Mouse (Mus musculus) erythroblast, embryonic 14.5 days (primary cell): ENCODE data around the gene Lgals4.

Experiments
- GATA1 ChIP-seq: IDR thresholded peaks from 2 replicates; pipeline ENCODE4 v1.6.1; 2012; ENCODE audit warnings: low read length, inconsistent platforms, mixed read lengths
- TAL1 ChIP-seq: IDR thresholded peaks from 3 replicates; pipeline ENCODE4 v1.6.1; 2012; ENCODE audit warnings: low read length, inconsistent platforms, mixed read lengths

DNA sequence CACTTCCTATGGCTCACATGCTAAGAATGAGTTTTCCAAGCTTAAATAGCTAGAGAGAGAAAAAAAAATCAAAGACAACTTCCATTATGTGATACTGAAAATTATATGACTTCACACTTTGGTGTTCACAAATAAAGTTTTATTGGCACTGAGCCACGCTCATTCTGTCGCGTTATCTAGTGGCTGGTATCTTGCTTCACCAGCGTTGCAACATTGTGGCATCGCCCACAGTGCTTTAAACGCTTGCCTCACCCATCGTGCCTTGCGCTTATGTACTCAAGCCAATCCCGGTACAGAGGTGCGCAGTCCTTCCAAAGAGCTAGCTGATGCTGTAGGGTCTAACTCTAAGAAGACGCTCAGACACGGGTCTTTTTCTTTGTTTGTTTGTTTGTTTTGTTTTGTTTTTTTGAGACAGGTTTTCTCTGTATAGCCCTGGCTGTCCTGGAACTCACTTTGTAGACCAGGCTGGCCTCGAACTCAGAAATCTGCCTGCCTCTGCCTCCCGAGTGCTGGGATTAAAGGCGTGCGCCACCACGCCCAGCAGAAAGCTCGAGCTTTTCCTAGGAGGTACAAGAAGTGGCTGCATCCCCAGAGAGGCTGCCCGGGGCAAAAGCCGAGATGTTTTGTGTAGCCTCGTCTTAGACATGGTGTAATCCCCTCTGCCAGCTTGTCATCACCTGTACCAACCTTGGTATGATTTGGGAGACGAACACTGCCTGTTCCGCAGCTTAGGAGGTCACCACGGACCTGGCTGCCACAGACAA is 37.4 kb downstream of the Lgals4 start:
- TF ChIP-seq GATA1 (no peak), TAL1 (no peak)
